Mouse (Mus musculus) liver (tissue): ENCODE measurements around the gene Ccdc71.

Experiments used
- DNase-seq: peaks from one replicate; pipeline ENCODE4 v3.0.0-alpha.2; 2020; ENCODE audit warnings: mixed read lengths

Ccdc71 gene

DNA sequence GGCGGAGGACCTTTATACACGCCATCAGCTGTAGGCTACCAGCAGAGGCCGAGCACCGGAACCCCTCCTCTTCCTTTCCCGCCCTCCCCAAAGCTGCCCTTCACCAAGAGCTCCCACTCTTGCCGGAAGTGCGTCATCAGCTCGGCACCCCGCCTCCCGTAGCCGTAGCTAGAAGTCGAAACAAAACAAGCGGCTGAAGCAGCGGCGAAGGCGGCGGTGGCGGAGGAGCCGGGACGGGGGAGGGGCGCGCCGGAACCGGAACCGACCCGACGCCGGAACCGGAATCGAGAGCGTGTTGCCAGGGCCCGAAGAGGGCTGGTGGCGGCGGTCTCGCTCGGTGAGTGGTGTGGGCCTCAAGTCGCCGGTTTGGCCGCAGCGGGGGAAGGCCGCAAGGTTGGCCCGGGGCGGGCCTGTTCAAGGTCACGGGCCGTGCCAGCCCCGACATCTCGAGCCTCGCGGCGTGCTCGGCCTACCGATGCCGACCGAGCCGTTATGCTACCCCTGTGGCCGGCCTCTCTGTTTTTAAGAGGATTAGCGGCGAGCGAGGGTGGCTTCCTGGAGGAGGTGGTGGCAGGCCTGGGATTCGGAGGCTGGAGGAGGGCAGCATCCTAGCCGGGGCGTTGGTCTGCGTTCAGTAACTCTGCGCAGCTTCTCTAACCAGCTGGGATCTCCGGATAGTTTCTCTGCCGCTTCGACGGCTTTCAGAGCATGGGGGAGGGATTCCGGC is 30.4 kb downstream of the Ccdc71 start, which contains the start of gene Usp19:
TSS of gene Usp19 (plus strand) at position 44 of the 727 bp plus-strand sequence.
- DNase-seq: peak; percentile 93

- no peak for DNase-seq
Observed at GRCm38 (mm10) chr9:108491286-108491580, 30.9 kb downstream of the Ccdc71 start.

DNA sequence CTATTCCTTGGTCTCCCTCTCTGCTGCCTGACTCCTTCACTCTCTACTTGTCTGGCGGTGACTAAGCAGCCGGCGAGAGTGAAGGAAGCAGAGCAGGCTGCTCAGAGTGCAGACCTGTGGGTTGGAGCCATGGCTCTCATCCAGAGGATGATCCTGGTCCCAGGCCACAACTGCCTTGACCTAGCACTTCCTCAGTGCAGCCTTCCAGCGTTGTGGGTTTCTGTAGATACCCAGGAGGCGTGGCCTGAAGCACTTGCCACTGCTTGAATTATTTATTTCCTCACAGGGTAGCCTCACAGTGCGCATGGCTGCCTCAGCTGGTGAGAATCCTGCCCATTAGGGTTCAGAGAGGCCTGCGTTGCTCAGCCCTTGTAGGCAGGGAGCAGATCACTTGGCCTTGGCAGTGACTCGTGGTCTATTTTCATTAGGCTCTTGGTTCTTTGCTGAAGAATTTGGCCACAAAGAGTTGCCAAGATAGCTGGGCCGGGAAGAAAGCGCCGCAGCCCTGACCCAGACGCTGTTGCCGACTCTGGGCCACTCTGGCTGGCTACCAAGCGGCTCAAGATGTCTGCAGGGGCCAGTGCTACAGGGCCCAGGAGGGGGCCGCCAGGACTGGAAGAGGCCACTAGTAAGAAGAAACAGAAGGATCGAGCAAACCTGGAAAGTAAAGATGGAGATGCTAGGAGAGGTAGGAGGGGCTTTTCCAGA is 31.9 kb downstream of the Ccdc71 start:
- DNase-seq: peak; percentile 23

GRCm38 (mm10) chr9:108493246-108493645 is 32.9 kb downstream of the Ccdc71 start:
- DNase-seq: no peak

- no peak for DNase-seq
Observed at GRCm38 (mm10) chr9:108494146-108494825, 34.0 kb downstream of the Ccdc71 start.

DNA sequence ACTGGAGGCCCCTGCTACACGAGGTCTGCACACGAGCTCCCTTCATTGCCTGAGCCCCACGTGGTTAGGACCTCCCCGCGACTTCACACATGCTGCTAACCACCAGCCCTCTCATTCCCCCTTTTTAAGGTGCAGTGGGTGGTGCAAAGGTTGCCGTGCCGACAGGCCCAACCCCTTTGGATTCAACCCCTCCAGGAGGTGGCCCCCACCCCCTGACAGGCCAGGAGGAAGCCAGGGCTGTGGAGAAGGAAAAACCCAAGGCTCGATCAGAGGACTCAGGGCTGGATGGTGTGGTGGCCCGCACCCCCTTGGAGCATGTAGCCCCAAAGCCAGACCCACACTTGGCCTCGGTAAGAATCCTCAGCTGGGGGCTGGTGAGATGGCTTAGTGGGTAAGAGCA is 34.6 kb downstream of the Ccdc71 start:
- no peak for DNase-seq

DNA sequence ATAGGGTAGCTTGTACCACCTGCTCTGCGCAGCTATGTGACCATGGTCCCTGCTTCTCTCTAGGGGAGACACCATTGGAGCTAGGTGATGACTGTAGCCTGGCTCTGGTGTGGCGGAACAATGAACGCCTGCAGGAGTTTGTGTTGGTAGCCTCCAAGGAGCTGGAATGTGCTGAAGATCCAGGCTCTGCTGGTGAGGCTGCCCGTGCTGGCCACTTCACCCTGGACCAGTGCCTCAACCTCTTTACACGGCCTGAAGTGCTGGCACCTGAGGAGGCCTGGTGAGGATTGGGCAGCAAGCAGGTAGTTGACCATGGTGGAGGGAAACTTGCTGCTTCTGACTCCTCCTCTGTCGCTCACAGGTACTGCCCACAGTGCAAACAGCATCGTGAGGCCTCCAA is 38.9 kb downstream of the Ccdc71 start:
- DNase-seq: no peak

- no peak for DNase-seq
Observed at GRCm38 (mm10) chr9:108499943-108500342, 39.6 kb downstream of the Ccdc71 start.

DNA sequence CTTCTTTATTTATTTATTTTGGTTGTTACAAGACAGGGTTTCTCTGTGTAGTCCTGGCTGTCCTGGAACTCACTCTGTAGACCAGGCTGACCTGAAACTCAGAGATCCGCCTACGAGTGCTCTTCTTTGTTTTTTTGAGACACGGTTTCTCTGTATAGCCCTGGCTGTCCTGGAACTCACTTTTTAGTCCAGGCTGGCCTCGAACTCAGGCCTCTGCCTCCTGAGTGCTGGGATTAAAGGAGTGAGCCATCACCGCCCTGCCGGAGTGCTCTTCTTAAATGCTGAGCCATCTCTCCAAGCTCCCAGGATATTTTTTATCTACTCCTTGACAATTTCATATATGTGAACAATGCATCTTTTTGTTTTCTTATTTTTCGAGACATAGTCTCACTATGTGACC is 46.6 kb downstream of the Ccdc71 start:
- DNase-seq: no peak

GRCm38 (mm10) chr9:108507619-108508434 is 47.5 kb downstream of the Ccdc71 start, which contains the start of gene Qars:
TSS of gene Qars (plus strand) at chr9:108507706.
- DNase-seq: peak; percentile 96

GRCm38 (mm10) chr9:108508776-108509175 is 48.4 kb downstream of the Ccdc71 start:
- no peak for DNase-seq
